Mouse (Mus musculus): ENCODE measurements around the gene Cdk11b.
A peak's percentile ranks its signal among the peaks of the same experiment; 100 is the strongest.

- TF ChIP-seq CTCF (IDR thresholded peaks at IDR 0.05) (no peak), EP300 (IDR thresholded peaks at IDR 0.05) (0 out of 2 replicates have a peak, but pooled peaks have one; percentile 19)
These were observed 45.0 kb downstream of the Cdk11b start for GRCm38 (mm10) chr4:155669598-155670075.

All from lung, postnatal 0 days (tissue).